Mouse (Mus musculus): ENCODE data around the gene Ccnq. TPM values are rescaled to one million over a fixed set of nuclear protein-coding genes. Genes with fewer than 3 reads are reported as not detected.
A peak's percentile ranks its signal among the peaks of the same experiment; 100 is the strongest.

Gene Ccnq
- polyA plus RNA-seq (2014; fragmentation: Nextera tagmentation; extraction: Ambion mirVana), result 47.9 and 52.3 TPM in 2 replicates

- H3K4me2 ChIP-seq, result peak within 1 kb of the TSS; percentile 89
- no peaks in the 10 kb centered on the region for H3K36me3 ChIP-seq (ENCODE audit: control insufficient read depth, insufficient read depth, low read length)
- H3K9me3 ChIP-seq (ENCODE audit: control insufficient read depth, low read length), result no peaks in the 10 kb centered on the region
- H3K4me3 ChIP-seq (ENCODE audit: low read depth, low read length), result peak within 1 kb of the TSS; percentile 77
- 9% methylated on average over 58 of the region's 59 CpGs for WGBS
- H3K27me3 ChIP-seq (replicated peaks; ENCODE audit: control insufficient read depth, insufficient read depth, low read length), result no peaks in the 10 kb centered on the region
- peak within 1 kb of the TSS; percentile 68; the same call in 1 of the 2 replicates for H3K27ac ChIP-seq (ENCODE audit: low read depth, low read length)
- peak within 1 kb of the TSS; percentile 74 for H3K9ac ChIP-seq (ENCODE audit: low read depth, low read length)
- H3K4me1 ChIP-seq (replicated peaks; ENCODE audit: control insufficient read depth, insufficient read depth, low read length), result peaks cover 8% of the 10 kb centered on the region
- peak; percentile 93 for ATAC-seq (replicated peaks; ENCODE audit: low FRiP score)
- peak; percentile 89 for DNase-seq (ENCODE audit: low spot score)
Observed at GRCm38 (mm10) chr11:78750885-78751842, at the start of gene Ccnq. Gene Ccnq, minus strand, starts transcription at chr11:78751729.

GRCm38 (mm10) chr11:78801094-78801493 lies 49.6 kb upstream of the Ccnq start:
- H3K4me2 ChIP-seq, result peak overlapping the region; percentile 29

GRCm38 (mm10) chr11:78796072-78796729 lies 44.7 kb upstream of the Ccnq start:
- Histone ChIP-seq H3K9me3 (ENCODE audit: control insufficient read depth, low read length) (no peaks in the 10 kb centered on the region), H3K27ac (ENCODE audit: low read depth, low read length) (no peak overlapping the region), H3K4me2 (no peak overlapping the region), H3K27me3 (replicated peaks; ENCODE audit: control insufficient read depth, insufficient read depth, low read length) (no peaks in the 10 kb centered on the region), H3K36me3 (ENCODE audit: control insufficient read depth, insufficient read depth, low read length) (no peaks in the 10 kb centered on the region), H3K4me3 (ENCODE audit: low read depth, low read length) (no peak overlapping the region), H3K4me1 (replicated peaks; ENCODE audit: control insufficient read depth, insufficient read depth, low read length) (peaks cover 10% of the 10 kb centered on the region), H3K9ac (ENCODE audit: low read depth, low read length) (no peak overlapping the region)
- WGBS, result 76% methylated on average over 10 of the region's 10 CpGs
- DNase-seq (ENCODE audit: low spot score), result no peak
- ATAC-seq (replicated peaks; ENCODE audit: low FRiP score), result no peak

More at GRCm38 (mm10) chr11:78801094-78801493, 49.6 kb upstream of the Ccnq start:
- Histone ChIP-seq H3K36me3 (ENCODE audit: control insufficient read depth, insufficient read depth, low read length) (no peaks in the 10 kb centered on the region), H3K4me3 (ENCODE audit: low read depth, low read length) (no peak overlapping the region), H3K27ac (ENCODE audit: low read depth, low read length) (peak overlapping the region; percentile 66), H3K4me1 (replicated peaks; ENCODE audit: control insufficient read depth, insufficient read depth, low read length) (peaks cover 24% of the 10 kb centered on the region), H3K9ac (ENCODE audit: low read depth, low read length) (no peak overlapping the region), H3K9me3 (ENCODE audit: control insufficient read depth, low read length) (no peaks in the 10 kb centered on the region), H3K27me3 (replicated peaks; ENCODE audit: control insufficient read depth, insufficient read depth, low read length) (no peaks in the 10 kb centered on the region)
- peak; percentile 88 for ATAC-seq (replicated peaks; ENCODE audit: low FRiP score)
- WGBS, result 59% methylated on average over 4 of the region's 4 CpGs
- DNase-seq (ENCODE audit: low spot score), result no peak

GRCm38 (mm10) chr11:78793116-78793515 lies 41.6 kb upstream of the Ccnq start:
- ATAC-seq (replicated peaks; ENCODE audit: low FRiP score), result no peak
- 71% methylated on average over 11 of the region's 11 CpGs for WGBS
- H3K4me2 ChIP-seq, result peak overlapping the region; percentile 50
- peaks cover 2% of the 10 kb centered on the region; the same call in 1 of the 2 replicates for H3K4me1 ChIP-seq (replicated peaks; ENCODE audit: control insufficient read depth, insufficient read depth, low read length)
- no peak overlapping the region for H3K27ac ChIP-seq (ENCODE audit: low read depth, low read length)
- H3K36me3 ChIP-seq (ENCODE audit: control insufficient read depth, insufficient read depth, low read length), result no peaks in the 10 kb centered on the region
- no peak overlapping the region for H3K9ac ChIP-seq (ENCODE audit: low read depth, low read length)
- no peak overlapping the region for H3K4me3 ChIP-seq (ENCODE audit: low read depth, low read length)
- H3K27me3 ChIP-seq (replicated peaks; ENCODE audit: control insufficient read depth, insufficient read depth, low read length), result no peaks in the 10 kb centered on the region
- no peak for DNase-seq (ENCODE audit: low spot score)
- H3K9me3 ChIP-seq (ENCODE audit: control insufficient read depth, low read length), result no peaks in the 10 kb centered on the region

- Histone ChIP-seq H3K4me3 (ENCODE audit: low read depth, low read length) (peak overlapping the region; percentile 24), H3K9ac (ENCODE audit: low read depth, low read length) (peak overlapping the region; percentile 34; the same call in 1 of the 2 replicates), H3K9me3 (ENCODE audit: control insufficient read depth, low read length) (no peaks in the 10 kb centered on the region), H3K27ac (ENCODE audit: low read depth, low read length) (no peak overlapping the region), H3K4me2 (peak overlapping the region; percentile 50), H3K36me3 (ENCODE audit: control insufficient read depth, insufficient read depth, low read length) (no peaks in the 10 kb centered on the region), H3K4me1 (replicated peaks; ENCODE audit: control insufficient read depth, insufficient read depth, low read length) (no peaks in the 10 kb centered on the region), H3K27me3 (replicated peaks; ENCODE audit: control insufficient read depth, insufficient read depth, low read length) (no peaks in the 10 kb centered on the region)
- DNase-seq (ENCODE audit: low spot score) (no peak), ATAC-seq (replicated peaks; ENCODE audit: low FRiP score) (no peak)
- WGBS, result 36% methylated on average over 11 of the region's 11 CpGs
Observed at GRCm38 (mm10) chr11:78792465-78792864, 40.9 kb upstream of the Ccnq start.

- Histone ChIP-seq H3K36me3 (ENCODE audit: control insufficient read depth, insufficient read depth, low read length) (no peaks in the 10 kb centered on the region), H3K4me1 (replicated peaks; ENCODE audit: control insufficient read depth, insufficient read depth, low read length) (no peaks in the 10 kb centered on the region), H3K27me3 (replicated peaks; ENCODE audit: control insufficient read depth, insufficient read depth, low read length) (no peaks in the 10 kb centered on the region), H3K4me2 (peak overlapping the region; percentile 50), H3K9ac (ENCODE audit: low read depth, low read length) (no peak overlapping the region), H3K4me3 (ENCODE audit: low read depth, low read length) (no peak overlapping the region), H3K27ac (ENCODE audit: low read depth, low read length) (no peak overlapping the region), H3K9me3 (ENCODE audit: control insufficient read depth, low read length) (no peaks in the 10 kb centered on the region)
- no peak for DNase-seq (ENCODE audit: low spot score)
- ATAC-seq (replicated peaks; ENCODE audit: low FRiP score), result no peak
- 59% methylated on average over 5 of the region's 5 CpGs for WGBS
Observed at GRCm38 (mm10) chr11:78792055-78792454, 40.5 kb upstream of the Ccnq start.

GRCm38 (mm10) chr11:78791582-78791981 lies 40.1 kb upstream of the Ccnq start:
- no peak overlapping the region for H3K27ac ChIP-seq (ENCODE audit: low read depth, low read length)
- H3K4me2 ChIP-seq, result no peak overlapping the region
- WGBS, result 66% methylated on average over 4 of the region's 4 CpGs

GRCm38 (mm10) chr11:78789370-78790060 lies 38.0 kb upstream of the Ccnq start:
- no peak overlapping the region for H3K9ac ChIP-seq (ENCODE audit: low read depth, low read length)
- no peaks in the 10 kb centered on the region for H3K36me3 ChIP-seq (ENCODE audit: control insufficient read depth, insufficient read depth, low read length)
- H3K4me1 ChIP-seq (replicated peaks; ENCODE audit: control insufficient read depth, insufficient read depth, low read length), result no peaks in the 10 kb centered on the region; the same call in 1 of the 2 replicates
- H3K4me2 ChIP-seq, result no peak overlapping the region
- WGBS, result 86% methylated on average over 11 of the region's 11 CpGs
- DNase-seq (ENCODE audit: low spot score) (no peak), ATAC-seq (replicated peaks; ENCODE audit: low FRiP score) (no peak)
- no peak overlapping the region for H3K4me3 ChIP-seq (ENCODE audit: low read depth, low read length)
- H3K27me3 ChIP-seq (replicated peaks; ENCODE audit: control insufficient read depth, insufficient read depth, low read length), result no peaks in the 10 kb centered on the region
- H3K27ac ChIP-seq (ENCODE audit: low read depth, low read length), result no peak overlapping the region
- H3K9me3 ChIP-seq (ENCODE audit: control insufficient read depth, low read length), result no peaks in the 10 kb centered on the region

More at GRCm38 (mm10) chr11:78791582-78791981, 40.1 kb upstream of the Ccnq start:
- H3K27me3 ChIP-seq (replicated peaks; ENCODE audit: control insufficient read depth, insufficient read depth, low read length), result no peaks in the 10 kb centered on the region
- ATAC-seq (replicated peaks; ENCODE audit: low FRiP score) (no peak), DNase-seq (ENCODE audit: low spot score) (no peak)
- no peak overlapping the region for H3K4me3 ChIP-seq (ENCODE audit: low read depth, low read length)
- no peaks in the 10 kb centered on the region for H3K9me3 ChIP-seq (ENCODE audit: control insufficient read depth, low read length)
- H3K36me3 ChIP-seq (ENCODE audit: control insufficient read depth, insufficient read depth, low read length), result no peaks in the 10 kb centered on the region
- H3K9ac ChIP-seq (ENCODE audit: low read depth, low read length), result no peak overlapping the region
- H3K4me1 ChIP-seq (replicated peaks; ENCODE audit: control insufficient read depth, insufficient read depth, low read length), result no peaks in the 10 kb centered on the region
